Mouse (Mus musculus): ENCODE measurements around the gene Tmub1.
"Not testable (repeated sequence)": the region's sequence is repeated elsewhere in the genome, so short reads cannot be mapped to it uniquely, and the experiment has no call there.

Tmub1 gene

DNA sequence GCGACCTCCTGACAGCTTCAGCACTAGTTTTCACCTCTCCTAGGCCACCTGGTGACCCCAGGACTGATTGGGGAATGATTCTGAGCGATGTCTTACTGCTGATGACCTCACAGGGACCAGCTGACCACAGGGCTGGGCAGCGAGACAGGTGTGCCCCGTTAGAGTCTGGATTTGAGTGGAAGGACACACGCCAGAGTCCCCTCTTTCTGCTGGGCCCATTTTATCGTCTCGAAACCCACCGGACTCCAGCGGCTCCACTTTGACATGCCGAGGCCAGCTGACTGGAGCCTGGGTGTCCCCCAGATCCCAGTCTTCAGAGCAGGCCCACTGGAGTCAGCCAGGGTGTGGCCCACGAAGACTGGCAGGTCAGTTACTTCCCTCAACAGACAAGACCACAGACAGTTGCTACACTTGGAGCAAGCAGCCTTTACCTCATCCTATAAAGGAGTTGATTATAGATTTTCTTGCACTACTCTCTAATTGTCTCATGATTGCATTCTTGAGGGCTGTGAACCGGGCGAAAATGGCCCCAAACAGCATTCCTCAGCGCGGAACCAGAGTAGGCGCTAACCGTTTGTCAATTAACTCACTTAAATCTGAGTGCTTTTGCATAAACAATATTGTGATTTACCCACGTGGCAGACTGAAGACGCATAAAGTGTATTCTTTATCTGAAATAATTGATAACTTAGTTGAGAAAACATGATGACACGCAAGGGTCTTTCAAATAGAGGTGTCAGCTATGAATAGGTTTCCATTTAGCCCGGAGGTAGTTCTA, 23.5 kb downstream of the Tmub1 start:
- no peak for DNase-seq (ENCODE audit: low read depth, low spot score)

DNA sequence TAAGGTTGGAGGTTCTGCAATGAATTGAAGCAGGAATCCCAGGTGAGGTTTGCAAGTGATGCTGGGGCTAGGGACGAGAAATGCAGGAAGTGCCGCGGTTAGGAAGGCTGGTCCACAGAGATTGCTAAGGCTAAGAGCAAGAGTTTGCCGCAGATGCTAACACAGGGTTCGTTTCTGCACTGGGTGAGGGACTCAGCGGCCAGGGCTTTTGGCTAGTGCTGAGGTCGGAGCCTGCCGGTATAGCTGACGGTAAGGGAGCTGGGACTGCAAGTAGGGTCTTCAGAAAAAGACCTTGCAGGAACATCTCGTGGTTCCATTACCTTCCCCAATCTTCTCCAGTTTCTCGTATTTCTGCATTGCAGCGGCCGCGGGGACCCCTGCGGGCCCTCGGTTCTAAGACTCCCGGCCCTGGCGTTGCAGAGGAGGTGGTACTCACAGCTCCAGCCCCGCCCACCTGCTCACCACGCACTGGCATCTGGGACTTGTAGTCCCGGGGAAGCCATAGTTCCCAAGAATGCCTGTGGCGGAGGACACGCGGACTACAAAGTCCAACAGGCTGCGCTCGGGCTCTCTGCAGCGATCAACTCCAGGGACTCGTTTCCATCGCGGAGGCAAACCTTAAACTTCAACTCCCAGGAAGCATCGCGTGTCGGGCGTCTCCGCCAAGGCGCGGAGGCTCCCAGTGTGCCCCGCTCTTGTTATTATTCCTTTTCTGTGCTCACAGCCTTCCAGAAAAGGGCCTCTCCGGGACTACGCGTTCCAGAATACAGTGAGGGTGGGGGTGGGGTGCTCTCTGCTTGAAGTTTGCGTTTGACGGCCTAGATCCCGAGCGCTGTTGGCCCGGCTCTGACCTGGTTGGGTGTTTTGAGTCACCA, 24.3 kb downstream of the Tmub1 start, which contains the start of the genes Cdk5 and Slc4a2:
Cdk5 (minus strand) TSS at position 402 of the 875 bp plus-strand sequence.
Slc4a2 (plus strand) TSS at position 709 of the 875 bp plus-strand sequence.
- peak; percentile 100 for DNase-seq (ENCODE audit: low read depth, low spot score)

DNA sequence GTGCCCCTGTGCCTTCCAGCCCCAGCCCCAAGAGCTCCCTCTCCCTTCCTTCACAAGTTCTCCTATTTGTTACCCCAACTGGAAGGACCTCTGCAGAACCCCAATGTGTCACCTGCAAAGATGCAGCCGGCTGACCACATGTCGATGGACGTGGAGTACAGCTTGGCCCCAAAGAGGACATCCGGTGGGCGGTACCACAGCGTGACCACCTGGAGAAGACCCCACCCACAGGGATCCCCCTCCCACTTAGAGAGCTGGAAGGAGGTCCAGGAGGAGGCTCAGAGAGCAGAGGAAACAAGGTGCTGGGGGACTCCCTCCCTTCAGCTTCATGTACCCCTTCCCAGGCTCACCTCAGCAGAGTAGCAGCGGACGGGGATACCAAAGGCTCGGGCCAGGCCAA, 27.3 kb downstream of the Tmub1 start:
- DNase-seq (ENCODE audit: low read depth, low spot score): no peak

DNA sequence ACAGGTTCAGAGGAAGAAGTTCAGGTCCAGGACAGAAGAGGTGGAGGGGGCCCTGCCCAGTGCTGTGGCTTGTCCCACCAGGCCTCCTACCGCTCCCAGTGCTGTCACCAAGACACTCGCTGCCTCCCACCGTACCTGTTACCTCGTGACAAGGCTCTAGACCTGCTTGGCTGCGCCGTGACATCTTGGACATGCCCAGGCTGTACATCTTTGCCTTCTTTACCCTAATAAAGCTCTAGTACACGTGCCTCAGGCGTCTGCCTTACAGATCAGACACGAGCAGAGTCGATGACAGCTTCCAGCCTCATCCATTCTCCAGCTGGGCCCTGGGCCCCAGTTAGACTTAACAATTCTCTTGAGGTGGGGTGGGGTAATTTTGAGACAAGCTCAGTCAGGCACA, 30.1 kb downstream of the Tmub1 start:
- no peak for DNase-seq (ENCODE audit: low read depth, low spot score)

DNA sequence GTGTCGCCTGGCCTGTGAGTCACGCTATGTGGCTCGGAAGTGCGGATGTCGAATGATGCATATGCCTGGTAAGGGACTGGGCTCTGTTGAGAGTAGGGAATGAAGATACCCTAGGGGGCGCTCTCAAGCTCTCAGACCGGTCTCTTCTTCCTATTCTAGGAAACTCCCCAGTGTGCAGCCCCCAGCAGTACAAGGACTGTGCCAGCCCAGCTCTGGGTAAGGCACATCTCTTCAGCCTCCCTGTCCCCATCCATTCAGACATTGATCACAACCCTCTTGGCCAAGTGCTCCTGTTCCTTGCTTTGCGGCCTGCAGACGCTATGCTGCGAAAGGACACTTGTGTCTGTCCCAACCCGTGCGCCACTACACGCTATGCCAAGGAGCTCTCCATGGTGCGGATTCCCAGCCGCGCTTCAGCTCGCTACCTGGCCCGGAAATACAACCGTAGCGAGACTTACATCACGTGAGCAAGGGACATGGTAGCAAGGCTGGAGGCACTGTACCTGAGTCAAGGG, 31.4 kb downstream of the Tmub1 start:
- no peak for DNase-seq (ENCODE audit: low read depth, low spot score)

DNA sequence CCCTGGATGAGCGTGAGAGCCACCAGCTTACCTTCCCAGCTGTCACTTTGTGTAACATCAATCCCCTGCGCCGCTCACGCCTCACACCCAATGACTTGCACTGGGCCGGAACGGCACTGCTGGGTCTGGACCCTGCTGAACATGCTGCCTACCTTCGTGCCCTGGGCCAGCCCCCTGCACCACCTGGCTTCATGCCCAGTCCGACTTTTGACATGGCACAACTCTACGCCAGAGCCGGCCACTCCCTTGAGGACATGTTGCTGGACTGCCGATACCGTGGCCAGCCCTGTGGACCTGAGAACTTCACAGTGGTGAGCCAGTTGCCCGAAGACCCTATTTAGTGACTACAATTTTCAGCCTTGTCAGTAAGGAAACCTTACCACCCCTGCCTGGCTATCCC, 33.7 kb downstream of the Tmub1 start:
- DNase-seq (ENCODE audit: low read depth, low spot score): no peak

DNA sequence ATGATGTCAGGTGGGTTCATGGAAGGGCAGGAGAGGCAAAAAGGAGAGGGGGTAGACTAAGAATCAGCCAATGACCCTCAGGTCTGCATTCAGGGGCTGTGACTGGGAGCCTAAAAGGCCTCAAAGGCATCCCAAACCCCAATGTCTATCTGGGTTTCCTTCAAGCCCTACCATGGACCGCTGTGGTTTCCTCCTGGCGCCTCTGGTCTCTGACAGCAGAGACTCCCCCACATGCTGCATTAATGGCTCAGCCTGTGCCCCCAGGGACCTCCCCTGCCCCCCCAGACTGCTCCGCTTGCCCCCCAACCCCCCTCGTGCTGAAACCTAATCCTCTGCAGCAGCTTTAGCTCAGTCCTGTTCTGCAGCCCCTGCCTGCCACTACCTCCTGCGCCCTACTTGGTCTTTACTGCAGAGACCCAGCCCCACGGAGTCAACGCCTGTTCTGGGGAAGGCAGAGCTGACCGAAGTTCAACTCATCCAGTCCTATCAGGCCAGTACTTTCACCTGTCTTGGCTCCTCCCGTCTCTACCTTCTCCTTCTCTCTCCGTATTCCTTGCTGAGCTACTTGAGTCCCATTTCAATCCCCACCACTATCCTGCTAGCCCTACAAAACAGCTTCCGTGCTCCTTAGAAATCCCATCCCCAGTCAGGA, 34.5 kb downstream of the Tmub1 start, which contains the start of gene Asic3:
Asic3 (plus strand) TSS at position 351 of the 652 bp plus-strand sequence.
- DNase-seq (ENCODE audit: low read depth, low spot score): no peak

DNA sequence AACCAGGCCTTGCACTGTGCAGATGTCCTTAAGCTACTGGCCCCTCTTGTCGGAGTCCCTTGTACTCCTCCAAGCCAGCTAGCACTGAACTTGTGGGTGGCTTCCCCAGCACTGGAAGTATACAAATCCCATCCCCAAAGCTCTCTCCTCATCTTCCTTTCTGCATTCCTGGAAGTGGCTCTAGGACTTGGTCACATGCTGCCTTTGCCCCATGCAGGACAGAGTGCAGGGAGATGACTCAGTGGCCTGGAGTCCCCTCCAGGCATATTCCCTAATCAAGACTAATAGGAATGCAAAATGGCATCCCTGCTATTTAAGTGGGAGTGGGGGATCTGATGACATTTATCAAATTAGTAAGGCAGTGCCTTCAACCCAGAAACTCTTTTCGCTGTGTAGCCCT, 35.6 kb downstream of the Tmub1 start:
- no peak for DNase-seq (ENCODE audit: low read depth, low spot score)

DNA sequence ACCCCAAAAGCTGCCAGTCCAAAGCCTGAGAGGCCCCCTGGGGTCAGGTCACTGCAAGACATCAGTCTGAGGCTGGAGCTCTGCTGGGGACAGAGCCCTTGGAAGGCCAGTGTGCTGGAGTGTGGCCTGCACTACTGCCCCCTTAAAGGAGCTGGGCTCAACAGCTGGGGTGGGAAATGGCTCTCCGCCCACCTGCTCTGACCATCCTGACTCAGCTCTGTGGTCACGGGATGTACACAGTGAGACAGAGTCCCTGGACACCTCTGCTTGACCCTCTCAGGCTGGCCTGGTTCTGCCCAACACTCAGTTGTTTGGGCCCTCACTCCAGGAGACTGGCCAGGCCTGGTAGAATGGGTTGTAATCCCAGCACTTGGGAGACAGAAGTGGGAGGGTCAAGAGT, 38.2 kb downstream of the Tmub1 start:
- no peak for DNase-seq (ENCODE audit: low read depth, low spot score)

DNA sequence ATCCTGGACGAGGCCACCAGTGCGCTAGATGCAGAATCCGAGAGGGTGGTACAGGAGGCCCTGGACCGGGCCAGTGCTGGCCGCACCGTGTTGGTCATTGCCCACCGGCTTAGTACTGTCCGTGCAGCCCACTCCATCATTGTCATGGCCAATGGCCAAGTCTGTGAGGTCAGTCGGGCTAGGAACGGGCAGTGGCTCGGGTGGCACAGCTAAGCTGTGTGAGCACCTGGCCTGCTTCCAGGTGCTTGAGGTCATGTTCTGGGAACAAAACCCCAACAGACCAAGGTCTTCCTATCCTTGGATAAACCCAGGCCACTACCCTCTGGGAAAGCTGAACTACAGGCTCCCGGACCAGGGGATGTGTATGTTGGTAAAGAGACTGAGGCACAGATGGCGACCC, 39.0 kb downstream of the Tmub1 start:
- no peak for DNase-seq (ENCODE audit: low read depth, low spot score)

DNA sequence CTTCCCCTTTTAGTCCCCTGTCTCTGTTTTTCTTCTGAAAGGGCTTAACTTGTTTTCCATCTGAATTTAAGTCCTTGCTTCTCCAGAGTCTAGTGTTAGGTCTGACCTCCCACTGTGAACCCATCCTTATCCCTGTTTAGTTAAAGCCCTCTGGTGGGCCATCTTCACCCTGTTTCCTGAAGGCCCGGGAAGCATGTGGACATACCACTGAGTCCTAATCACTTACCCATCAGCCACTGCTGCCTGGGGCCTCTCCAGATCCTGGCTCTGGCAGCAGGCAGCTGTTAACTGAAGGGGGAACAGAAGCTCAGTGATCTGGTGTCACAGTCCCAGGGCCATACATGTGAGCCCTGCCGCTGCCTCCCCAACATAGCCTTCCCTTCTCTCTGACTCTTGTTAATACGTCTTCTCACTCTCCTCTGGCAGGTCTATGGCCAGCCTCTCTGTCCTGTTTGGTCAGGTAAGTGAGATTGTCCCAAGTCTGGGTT, 42.2 kb downstream of the Tmub1 start:
- no peak for DNase-seq (ENCODE audit: low read depth, low spot score)

DNA sequence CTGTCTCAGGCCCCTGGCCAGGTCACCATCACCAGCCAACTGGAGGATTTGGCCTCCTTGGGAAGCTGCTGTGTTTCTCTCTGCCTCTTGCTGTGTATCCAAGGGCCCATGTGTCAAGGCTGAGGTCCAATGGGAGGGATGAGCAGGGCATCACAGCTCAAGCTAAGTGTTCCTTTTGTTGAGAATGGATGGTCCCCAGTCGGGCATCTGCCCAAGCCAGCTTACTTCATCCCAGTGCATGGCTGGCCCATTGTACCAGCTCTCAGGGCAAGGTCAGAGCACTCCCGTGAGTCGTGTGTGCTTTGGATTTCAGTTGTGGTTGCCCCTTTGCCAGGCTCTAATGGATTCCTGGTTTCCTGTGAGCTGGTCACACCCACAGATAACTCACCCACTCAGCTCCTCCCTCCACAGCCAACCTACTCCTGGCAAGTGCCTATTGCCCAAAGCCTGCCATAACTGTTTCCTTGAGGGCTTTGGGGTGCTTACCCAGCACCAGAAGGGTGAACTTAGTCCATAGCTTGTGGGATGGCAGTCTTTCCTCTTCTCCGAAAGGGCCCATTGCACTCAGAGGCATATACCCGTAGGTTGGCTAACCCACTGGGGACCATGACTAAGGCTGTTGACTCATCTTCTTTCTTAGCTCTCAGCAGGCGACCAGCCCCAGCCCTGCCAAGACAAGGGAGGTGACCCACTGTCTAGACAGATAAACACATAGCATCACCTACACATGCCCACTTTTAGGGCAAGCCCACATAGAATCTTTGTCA, 42.9 kb downstream of the Tmub1 start:
- no peak for DNase-seq (ENCODE audit: low read depth, low spot score)

DNA sequence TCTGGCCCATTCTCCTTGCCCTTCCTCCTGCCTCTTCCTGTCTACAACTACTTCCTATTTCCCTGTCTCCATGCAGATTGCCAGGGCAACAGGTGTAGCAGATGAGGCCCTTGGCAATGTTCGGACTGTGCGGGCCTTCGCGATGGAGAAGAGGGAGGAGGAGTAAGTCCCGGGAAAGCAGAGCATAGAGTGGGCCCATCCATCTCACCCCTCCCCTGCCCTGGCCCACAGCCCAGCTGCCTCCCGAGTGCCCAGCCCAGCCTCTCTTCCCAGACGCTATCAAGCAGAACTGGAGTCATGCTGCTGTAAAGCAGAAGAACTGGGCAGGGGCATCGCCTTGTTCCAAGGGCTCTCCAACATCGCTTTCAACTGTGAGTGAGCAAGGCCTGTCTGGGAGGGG, 45.7 kb downstream of the Tmub1 start:
- DNase-seq (ENCODE audit: low read depth, low spot score): no peak

DNA sequence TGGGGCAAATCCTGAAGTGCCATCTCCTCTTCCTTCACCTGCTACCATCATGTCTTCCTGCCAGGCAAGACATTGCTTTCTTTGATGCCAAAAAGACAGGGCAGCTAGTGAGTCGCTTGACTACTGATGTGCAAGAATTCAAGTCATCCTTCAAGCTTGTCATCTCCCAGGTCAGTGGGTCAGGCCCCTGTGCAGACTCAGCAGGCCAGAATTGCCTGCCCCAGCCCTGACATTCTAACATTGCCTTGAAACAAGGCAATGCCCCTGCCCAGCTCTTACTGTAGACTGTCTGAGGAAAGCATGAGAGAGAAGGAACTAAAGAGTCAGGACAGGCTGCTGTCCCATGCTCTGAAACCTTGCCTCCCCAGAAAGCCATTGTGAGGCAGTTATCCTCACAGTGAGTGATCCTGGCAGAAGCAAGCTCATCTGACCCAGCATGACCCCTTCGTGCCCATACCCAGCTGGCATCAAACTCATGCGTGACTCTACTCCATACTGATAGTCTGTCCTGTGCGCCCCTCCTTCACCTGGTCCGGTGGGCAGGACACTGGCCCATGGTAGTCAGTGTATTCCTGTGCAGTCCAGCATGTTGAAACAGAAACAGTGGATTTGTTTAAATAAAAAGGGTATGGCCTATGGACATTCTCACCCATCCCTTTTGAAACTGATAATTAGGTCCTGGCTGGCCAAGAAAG, 46.6 kb downstream of the Tmub1 start:
- no peak for DNase-seq (ENCODE audit: low read depth, low spot score)

DNA sequence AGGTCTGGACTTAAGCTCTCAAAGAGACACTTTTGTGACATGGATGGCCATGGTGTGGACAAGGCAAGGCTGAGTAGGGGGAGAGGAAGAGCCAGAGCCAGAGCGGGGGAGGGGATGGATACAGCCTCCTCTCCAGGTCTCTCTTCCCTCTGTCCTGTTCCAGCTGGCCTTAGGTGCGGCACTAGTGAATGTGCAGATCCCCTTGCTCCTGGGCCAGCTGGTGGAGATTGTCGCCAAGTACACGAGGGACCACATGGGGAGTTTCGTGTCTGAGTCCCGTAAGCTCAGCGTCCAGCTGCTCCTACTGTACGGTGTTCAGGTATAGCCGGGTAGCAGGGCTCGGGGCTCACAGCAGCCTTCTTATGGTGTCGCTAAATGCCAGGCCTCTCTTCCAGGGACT, 47.3 kb downstream of the Tmub1 start:
- no peak for DNase-seq (ENCODE audit: low read depth, low spot score)

DNA sequence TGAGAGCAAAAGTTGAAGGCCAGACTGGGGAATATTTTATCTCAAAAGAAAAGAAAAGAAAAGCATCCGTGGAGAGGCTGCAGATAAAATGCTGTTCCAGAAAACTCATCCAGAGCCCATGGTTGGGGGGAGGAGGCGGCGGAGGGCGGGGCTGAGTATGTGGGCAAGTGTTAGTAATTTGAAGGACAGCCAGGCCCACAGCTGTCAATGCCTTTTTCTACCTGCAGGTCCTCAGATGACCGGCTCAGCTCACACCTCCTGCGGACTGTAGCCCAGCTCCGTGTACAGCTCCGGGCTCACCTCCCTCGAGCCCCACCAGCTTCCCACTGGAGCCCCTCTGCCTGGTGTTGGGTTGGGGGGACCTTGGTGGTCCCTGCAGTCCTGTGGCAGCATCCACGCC, 48.0 kb downstream of the Tmub1 start:
- no peak for DNase-seq (ENCODE audit: low read depth, low spot score)

DNA sequence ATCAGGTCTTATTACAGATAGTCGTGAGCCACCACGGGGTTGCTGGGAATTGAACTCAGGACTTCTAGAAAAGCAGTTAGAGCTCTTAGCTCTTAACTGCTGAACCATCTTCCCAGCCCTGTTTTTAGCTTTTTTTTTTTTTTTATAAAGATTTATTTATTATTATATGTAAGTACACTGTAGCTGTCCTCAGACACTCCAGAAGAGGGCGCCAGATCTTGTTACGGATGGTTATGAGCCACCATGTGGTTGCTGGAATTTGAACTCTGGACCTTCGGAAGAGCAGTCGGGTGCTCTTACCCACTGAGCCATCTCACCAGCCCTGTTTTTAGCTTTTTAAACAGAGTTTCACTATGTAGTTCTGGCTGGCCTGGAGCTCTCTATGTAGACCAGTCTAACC, 51.4 kb downstream of the Tmub1 start:
- DNase-seq (ENCODE audit: low read depth, low spot score): not testable (repeated sequence)

Data from telencephalon, adult 2 months (tissue).